Mouse (Mus musculus): ENCODE data around the gene Cttnbp2. TPM values are rescaled to one million over a fixed set of nuclear protein-coding genes. Genes with fewer than 3 reads are reported as not detected.

The Cttnbp2 gene
- total RNA-seq (2021): 1 to 10 TPM; 1.3 to 1.7 TPM
- long read RNA-seq, experiment 1: 0 reads
- long read RNA-seq, experiment 2, partial matches to known transcripts: 1 of 2 reads
- long read RNA-seq, experiment 2, other reads (novel, unspliced or antisense): 0 of 2 reads

- DNase-seq (ENCODE audit: low spot score): peak; percentile 24
These were observed at the start of gene Cttnbp2 for GRCm38 (mm10) chr6:18514480-18515352. Gene Cttnbp2 (minus strand): TSS chr6:18514843.

DNA sequence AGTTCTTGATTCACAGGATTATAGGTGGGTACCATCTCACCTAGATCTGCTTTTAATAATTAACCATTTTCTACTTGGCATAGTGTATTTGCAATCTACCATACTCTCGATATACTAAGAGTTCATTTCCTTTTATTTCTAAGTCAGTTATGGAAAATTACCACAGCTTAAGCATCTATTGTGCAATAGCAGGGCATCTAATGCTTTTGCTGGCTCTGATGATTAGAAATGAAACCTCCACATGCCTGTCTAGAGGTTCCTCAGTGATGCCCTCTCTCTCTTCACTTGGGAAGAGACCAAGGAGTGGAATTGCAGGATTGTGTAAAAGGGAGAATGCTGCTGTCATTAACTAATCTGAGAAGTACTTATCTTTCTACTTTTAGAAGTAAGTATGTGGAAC, 44.4 kb upstream of the Cttnbp2 start:
- DNase-seq (ENCODE audit: low spot score): no peak

DNA sequence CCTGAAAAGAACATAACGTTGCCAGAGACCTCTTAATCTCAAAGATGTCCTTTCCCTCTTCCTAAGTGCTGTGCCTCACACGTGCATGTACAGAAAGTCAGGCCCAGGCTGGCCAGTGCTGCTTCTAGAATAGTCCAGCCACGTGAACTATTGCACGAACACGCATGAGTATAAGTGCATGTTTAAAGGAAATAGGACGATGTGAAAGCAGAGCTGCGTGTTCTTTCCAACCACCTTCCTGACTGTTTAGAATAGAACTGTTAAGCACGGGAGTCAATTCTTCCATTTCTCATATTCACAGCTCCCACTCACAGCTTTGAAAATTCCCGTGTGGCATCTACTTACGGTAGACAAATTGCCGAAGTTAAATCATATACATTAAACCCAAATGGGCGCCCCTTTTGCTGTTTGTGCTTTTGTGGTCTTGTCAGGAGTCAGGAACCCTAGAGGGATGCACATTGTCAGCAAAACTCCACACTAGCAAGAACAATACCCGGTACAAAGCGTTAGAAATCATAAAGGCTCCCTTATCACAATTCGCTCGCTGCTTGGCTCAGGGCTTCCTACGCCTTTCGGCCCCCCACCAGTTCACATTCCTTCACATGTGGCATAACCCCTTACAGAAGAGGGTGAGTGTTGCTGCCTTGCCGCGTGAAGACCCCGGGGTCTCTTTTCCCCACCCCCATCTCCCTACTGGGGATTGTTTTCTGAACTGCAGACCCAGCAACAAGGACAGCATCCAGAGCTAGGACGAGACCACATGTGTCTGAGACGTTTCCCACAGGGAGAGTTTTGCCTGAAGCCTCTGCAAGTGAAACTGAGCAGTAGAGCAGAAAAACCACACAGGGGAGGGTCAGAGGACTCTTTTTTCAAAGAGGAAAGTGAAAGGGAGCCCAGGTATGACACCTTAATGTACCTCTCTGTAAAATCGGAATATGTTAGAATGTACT, 33.1 kb upstream of the Cttnbp2 start:
- no peak for DNase-seq (ENCODE audit: low spot score)

GRCm38 (mm10) chr6:18543878-18544277, 29.2 kb upstream of the Cttnbp2 start:
- DNase-seq (ENCODE audit: low spot score): no peak

GRCm38 (mm10) chr6:18540396-18540795, 25.8 kb upstream of the Cttnbp2 start:
- DNase-seq (ENCODE audit: low spot score): no peak

DNA sequence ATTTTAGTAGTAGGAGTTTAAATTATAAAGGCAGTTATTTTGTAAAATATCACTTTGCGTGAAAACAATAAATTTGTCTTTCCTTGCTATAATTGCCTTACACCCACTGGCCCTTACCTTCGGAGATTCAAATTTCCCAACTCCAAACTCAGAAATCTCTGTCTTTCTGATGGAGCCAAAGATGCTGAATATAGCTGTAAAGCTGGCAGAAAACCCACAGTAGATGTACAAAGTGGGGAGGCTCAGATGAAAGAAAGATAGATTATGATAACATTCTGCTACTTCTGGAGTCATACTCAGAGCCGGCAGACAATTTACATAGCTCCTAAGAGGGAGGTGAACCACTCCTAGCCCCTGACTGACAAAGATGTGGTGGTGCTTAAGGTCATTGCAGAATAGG, 15.8 kb upstream of the Cttnbp2 start:
- DNase-seq (ENCODE audit: low spot score): no peak

DNA sequence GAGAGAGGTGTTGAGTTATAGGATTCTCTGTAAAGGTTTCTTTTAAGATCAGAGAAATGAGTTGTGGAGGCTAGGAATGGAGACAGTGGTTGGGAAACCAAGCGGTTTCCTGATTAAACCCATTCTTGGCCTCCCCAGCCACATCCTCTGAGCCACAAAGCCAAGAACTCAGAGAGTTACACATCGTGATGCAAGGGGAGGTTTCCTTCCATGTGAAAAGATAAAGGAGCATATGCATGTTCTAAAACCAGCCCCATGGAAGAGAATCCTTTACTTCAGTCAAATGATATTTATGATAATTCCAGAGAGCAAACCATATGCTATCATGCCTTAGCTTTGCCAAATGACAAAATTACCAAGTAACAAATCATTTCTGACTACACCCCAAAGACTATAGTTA, 3.0 kb upstream of the Cttnbp2 start:
- no peak for DNase-seq (ENCODE audit: low spot score)

DNA sequence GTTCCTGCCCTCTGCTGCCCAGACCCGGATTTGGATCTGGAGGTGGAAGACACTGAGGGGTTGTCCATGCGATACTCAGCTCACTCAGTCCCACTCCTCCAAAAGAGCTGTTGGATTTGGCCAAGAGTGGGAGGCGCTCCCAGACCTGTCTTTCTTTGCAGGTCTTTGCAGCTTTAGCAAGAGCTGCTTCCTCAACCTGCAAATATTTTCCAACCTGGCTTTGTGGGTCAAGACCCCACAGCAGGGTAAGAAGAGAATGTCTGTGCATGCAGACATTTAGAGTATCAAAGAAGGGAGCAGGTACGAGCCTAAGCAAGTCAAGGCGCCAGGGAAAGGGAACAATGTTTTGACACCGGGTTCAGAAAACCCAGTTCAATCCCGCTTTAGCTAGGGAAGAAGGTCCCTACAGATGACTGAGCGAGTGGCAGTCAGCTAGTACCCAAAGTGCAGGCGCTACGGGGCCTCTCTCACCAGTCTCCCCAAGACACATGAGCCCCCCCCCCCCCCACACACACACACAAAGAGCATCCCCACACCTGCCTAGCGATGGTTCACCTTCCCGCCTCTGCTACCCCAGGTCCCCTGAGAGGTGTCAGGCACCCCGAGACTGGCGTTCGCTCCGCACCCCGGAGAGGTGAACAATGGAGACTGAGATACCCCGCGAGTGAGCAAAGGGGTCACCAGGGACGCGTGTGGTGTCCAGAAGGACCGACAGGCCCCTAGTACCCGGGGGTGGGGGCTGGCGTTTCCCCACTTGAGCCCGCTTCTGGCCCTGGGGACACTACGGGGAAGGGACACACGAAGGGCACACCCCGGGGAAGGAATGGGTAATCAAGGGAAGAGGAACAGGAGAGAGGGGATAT, 801 bp downstream of the Cttnbp2 start:
- DNase-seq (ENCODE audit: low spot score): no peak

- no peak for DNase-seq (ENCODE audit: low spot score)
These were observed 2.8 kb downstream of the Cttnbp2 start for GRCm38 (mm10) chr6:18511886-18512285.

DNA sequence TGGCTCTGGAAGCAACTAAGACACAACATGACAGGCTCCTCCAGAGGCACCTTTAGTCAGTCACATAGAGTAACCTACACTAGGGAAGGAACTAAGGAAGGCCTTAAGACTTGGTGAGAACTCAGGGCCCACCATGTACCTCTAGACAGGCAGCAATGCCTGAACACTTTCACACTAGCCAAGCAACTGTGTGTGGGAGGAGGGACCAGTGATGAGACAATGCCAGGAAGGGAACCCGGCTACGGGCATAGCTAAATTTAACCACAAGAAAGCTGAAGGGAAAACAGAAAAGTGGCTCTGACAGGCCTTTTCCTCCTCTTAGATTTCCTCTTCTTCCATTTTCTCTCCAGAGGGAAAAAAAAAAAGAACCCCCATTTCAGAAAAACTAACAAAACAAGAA, 6.6 kb downstream of the Cttnbp2 start:
- no peak for DNase-seq (ENCODE audit: low spot score)

DNA sequence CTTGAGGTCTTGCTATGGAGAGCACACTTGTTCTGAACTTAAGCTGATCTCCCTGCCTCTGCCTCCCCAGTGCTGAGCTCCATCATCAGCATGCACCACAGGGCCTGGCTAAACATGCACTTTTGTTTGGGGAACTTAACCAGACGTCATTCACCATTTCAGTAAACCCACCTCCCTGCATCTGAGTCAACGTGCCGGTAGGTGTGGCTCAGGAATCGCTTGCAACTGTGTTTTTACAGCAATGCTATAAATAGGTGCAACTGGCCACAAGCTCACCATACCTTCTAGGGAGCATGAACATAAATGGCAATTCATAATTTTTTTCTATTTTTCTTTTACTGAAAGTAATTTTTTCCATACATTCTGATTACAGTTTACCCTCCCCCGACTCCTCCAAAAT, 14.8 kb downstream of the Cttnbp2 start:
- no peak for DNase-seq (ENCODE audit: low spot score)

- no peak for DNase-seq (ENCODE audit: low spot score)
These were observed 21.7 kb downstream of the Cttnbp2 start for GRCm38 (mm10) chr6:18492977-18493376.

DNA sequence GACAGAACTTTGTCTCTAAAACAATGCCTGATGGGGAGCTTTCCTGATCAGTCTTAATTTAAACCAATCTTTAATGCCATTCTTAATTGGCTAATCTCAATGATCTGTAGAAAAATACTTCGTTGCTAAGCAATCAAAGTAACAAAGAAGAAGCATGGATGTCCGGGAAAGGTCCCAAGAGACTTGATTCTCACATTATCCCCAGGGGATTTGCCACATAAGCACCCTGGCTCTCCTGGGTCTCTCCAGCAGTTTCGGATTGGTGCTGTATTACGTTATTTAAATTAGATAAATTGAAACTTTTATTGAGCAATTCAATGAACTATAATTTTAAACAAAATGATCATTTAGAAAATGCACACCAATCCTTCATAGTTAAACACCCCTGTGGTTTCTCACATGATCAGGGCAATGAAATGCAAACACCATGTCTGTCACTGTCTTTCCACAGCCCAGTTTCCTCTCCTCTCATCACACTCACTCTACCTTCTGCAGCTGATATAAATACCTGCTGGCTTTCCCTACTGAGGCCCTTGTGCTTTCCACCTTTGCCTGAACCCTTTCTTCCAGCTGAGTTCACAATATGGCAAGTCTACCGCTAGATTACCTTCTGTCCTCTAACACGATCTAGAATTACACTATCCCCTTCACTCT, 22.3 kb downstream of the Cttnbp2 start:
- no peak for DNase-seq (ENCODE audit: low spot score)

DNA sequence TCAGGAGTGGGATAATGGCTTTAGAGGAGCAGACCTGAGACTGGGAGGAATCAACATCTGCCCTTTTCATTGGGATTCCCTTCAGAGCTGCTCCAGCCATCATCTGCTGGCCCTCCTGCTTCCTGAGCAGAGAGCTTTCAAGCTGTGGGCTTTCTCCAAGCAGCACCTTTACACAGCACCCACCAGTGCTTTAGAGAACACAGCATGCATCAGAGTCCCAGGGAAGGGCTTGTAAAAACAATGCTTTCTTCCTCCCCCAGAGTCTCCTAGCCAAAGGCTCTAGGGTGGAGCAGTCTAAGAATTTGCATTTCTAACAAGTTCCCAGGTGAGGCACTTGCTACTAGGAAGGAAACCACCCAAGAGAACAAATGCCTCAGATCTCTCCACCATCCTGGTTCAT, 29.6 kb downstream of the Cttnbp2 start:
- no peak for DNase-seq (ENCODE audit: low spot score)

DNA sequence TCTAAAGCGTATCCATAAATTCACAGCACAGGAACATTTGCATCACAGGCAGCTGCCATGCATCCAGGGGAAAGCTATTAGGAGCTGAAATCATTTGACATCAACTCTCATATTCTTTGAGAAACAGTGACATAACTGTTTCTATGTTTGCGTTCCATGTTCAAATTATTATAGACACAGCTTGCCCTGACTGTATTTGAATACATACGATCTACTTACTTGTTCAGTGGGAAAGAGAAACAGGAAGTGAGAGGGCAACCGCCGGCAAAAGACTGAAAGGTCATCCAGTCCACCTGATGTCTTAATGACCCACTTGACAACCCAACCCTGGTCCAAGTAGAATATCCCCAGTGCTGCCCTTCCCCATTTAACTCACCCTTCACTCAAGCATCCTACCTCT, 30.6 kb downstream of the Cttnbp2 start:
- DNase-seq (ENCODE audit: low spot score): no peak

DNA sequence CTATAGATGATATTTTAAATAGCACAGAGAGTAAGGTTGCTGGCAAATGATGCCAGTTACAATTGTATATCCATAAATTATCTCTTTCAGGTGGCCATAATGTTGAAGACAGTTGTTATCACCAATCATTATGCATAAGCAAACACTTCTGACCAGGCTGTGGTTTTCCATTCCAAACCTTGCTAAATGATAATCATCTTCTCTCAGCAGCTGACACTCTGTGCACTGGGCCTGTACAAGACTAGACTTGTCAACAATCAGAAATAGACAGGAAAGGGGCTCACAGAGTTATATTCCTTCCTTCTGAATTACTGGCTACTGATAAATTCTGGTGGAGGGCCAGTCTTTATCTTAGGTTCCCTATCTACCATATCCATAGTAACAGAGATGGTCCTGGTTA, 32.1 kb downstream of the Cttnbp2 start:
- no peak for DNase-seq (ENCODE audit: low spot score)

DNA sequence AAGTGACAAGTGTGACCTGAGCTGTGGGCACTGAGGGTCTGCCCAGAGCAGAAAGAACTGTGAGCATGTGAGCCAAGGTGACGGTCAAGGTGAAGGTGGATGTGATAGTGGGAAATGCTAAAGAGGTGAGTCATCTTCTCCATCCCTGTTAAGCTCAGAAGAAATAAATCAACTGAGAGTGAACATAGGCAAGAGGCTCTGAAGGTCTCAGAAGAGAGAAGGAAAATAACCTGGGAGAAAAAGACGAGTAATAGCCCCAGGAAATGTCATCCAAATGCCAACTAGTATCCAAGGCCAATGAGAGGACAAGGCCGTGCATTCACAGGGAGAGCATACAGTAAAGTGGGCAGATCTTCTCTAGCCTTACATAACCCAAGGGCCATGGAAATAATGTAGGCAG, 32.9 kb downstream of the Cttnbp2 start:
- DNase-seq (ENCODE audit: low spot score): no peak

- no peak for DNase-seq (ENCODE audit: low spot score)
These were observed 37.2 kb downstream of the Cttnbp2 start for GRCm38 (mm10) chr6:18477313-18477930.

DNA sequence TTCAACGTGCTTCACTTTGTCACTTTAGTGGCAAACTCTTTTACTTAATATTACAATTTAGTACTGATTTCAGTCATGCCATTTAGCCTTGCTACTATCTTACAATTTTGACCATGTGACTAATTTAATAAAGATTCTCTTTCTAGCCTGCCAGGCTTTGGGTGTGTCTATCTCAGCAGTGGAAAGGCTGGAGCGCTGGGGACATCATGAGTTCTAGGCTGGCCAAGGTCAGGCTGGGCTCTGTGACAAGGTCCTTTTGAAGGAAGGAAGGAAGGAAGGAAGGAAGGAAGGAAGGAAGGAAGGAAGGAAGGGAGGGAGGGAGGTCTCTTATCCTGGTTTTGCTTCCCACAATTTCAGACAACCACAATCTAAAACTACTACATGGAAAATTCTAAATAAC, 39.7 kb downstream of the Cttnbp2 start:
- DNase-seq (ENCODE audit: low spot score): no peak

GRCm38 (mm10) chr6:18474541-18474940, 40.1 kb downstream of the Cttnbp2 start:
- DNase-seq (ENCODE audit: low spot score): no peak

All from gastrocnemius, adult 18-20 months (tissue).